Mouse (Mus musculus) E14TG2a.4 (cell line): ENCODE results near the gene Fam124a.

Experiments used
- CTCF ChIP-seq: conservative IDR thresholded peaks from 2 replicates; pipeline ENCODE4 v1.5.1; 2014; ENCODE audit warnings: low read length
- NANOG ChIP-seq: IDR thresholded peaks from 2 replicates; pipeline ENCODE4 v1.6.1; 2014; ENCODE audit warnings: borderline replicate concordance, low read length, mixed read lengths

GRCm38 (mm10) chr14:62651771-62652170 is 96.2 kb downstream of the Fam124a start:
- no peak for TF ChIP-seq CTCF
- TF ChIP-seq NANOG: no peak
